In the genomic region with DNA sequence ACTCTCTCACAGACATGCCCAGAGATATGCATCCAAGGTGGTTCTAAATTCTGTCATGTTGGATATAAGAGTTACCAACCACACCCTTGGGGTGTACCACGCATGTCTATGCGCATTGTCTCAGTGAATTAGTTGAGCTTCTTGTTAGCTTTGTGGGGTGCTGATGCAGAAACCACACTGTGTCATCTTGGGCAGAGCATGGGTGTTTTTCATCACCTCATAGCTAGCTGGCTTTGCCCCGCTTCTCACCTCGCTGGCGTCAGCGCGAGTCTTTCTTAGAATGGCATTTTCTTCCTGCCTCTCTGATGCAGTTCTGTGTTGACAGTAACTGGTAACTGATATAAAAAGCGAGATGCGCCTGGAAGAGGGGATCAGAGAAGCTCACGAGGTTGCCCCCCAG, we compare ENCODE assay signal across 18 mouse cellular contexts. TPM values are rescaled to one million over a fixed set of nuclear protein-coding genes. Genes with fewer than 3 reads are reported as not detected.
"Had no signal": no experiment of that assay in that cellular context is flagged by ENCODE, and none has a peak within 500 bp of the region (broad histone marks: within the 10 kb centered on the region; RNA-seq: fewer than 3 reads in every experiment).

No protein-coding gene starts in this region.

- H3K4me2 ChIP-seq: neural tube, embryonic 15.5 days; stomach, embryonic 15.5 days had no signal

- DNase-seq: retina, postnatal 1 day; right cerebral cortex, adult 18-20 months; right cerebral cortex, postnatal 14 days; right cerebral cortex, postnatal 25 days; right cerebral cortex, postnatal 4 days; spleen, adult 18-20 months; thymus, adult 18-20 months; thymus, adult 2 months; thymus, postnatal 14 days; thymus, postnatal 25 days; thymus, postnatal 36 days; thymus, postnatal 4 days had no signal

- H3K9me3 ChIP-seq: neural tube, embryonic 15.5 days; stomach, embryonic 15.5 days had no signal

- H3K9ac ChIP-seq: neural tube, embryonic 15.5 days; stomach, embryonic 15.5 days had no signal

- H3K4me3 ChIP-seq: neural tube, embryonic 15.5 days; stomach, embryonic 15.5 days had no signal

- H3K27me3 ChIP-seq: neural tube, embryonic 15.5 days; stomach, embryonic 15.5 days had no signal

- H3K4me1 ChIP-seq: neural tube, embryonic 15.5 days; stomach, embryonic 15.5 days had no signal

- H3K27ac ChIP-seq: neural tube, embryonic 15.5 days; stomach, embryonic 15.5 days; stomach, postnatal 0 days had no signal

- H3K36me3 ChIP-seq: neural tube, embryonic 15.5 days; stomach, embryonic 15.5 days had no signal

RNA-seq across cellular contexts. Expression of a gene that starts 48.1 kb away (rescaled TPM):
- total RNA-seq: neutrophil, adult 5-6 weeks had no signal
- polyA plus RNA-seq: neural tube, embryonic 14.5 days; thymus, postnatal 0 days had no signal
